Mouse (Mus musculus) stomach, postnatal 0 days (tissue): ENCODE results near the gene Dhrs1. TPM values are rescaled to one million over a fixed set of nuclear protein-coding genes. Genes with fewer than 3 reads are reported as not detected.
A peak's percentile ranks its signal among the peaks of the same experiment; 100 is the strongest.

Source experiments
- ATAC-seq: fragments of 200-750 bp; cut with Nextera tagmentation; 2 replicates; pipeline ENCODE4 v1.8.0; 2017; ENCODE audit not compliant: low FRiP score, low TSS enrichment
- DNase-seq: peaks from one replicate; pipeline ENCODE4 v3.0.0-alpha.2; 2016; ENCODE audit warnings: low spot score
- H3K27ac ChIP-seq: fragments of 300-500 bp; sonication (generic); replicated peaks from 2 replicates; pipeline ENCODE4 v1.5.1; 2014; ENCODE audit warnings: mild to moderate bottlenecking, control low read depth
- H3K27me3 ChIP-seq: fragments of 300-500 bp; sonication (generic); 2 replicates; pipeline ENCODE4 v1.6.1; 2014; ENCODE audit warnings: low read length; ENCODE audit not compliant: control insufficient read depth, insufficient read depth
- H3K36me3 ChIP-seq: fragments of 300-500 bp; sonication (generic); 2 replicates; pipeline ENCODE4 v1.6.1; 2014; ENCODE audit warnings: low read length, mixed read lengths; ENCODE audit not compliant: control insufficient read depth, insufficient read depth
- H3K4me1 ChIP-seq: fragments of 300-500 bp; sonication (generic); replicated peaks from 2 replicates; pipeline ENCODE4 v1.6.1; 2014; ENCODE audit warnings: antibody characterized with exemption; ENCODE audit not compliant: control insufficient read depth, insufficient read depth
- H3K4me2 ChIP-seq: fragments of 300-500 bp; sonication (generic); replicated peaks from 2 replicates; pipeline ENCODE4 v1.6.1; 2014; ENCODE audit warnings: low read depth, mild to moderate bottlenecking, control low read depth, moderate library complexity
- H3K4me3 ChIP-seq: fragments of 300-500 bp; sonication (generic); 2 replicates; pipeline ENCODE4 v1.5.1; 2014; ENCODE audit warnings: low read depth, low read length, control low read depth
- H3K9ac ChIP-seq: fragments of 300-500 bp; sonication (generic); 2 replicates; pipeline ENCODE4 v1.6.1; 2014; ENCODE audit warnings: mild to moderate bottlenecking, low read length, control low read depth, mixed read lengths
- H3K9me3 ChIP-seq: fragments of 300-500 bp; sonication (generic); 2 replicates; pipeline ENCODE4 v1.6.1; 2016; ENCODE audit warnings: low read length; ENCODE audit not compliant: control insufficient read depth
- CTCF ChIP-seq: IDR thresholded peaks from 2 replicates; pipeline ENCODE4 v1.5.1; 2016; ENCODE audit warnings: antibody characterized with exemption, low read depth, mild to moderate bottlenecking, moderate library complexity
- EP300 ChIP-seq: optimal IDR thresholded peaks from 2 replicates; pipeline ENCODE3; 2016; ENCODE audit warnings: antibody characterized with exemption
- WGBS: fragments of 180-500 bp; shearing (Covaris S2); extraction: QIAGEN DNeasy Blood & Tissue Kit; methylation state at CpG from one replicate; pipeline ENCODE4 v1.1.7; 2014; 5-methylcytosine and 5-hydroxymethylcytosine counted together
- polyA plus RNA-seq: library from polyadenylated mRNA; unstranded; fragments of >200 nt; fragmentation: Nextera tagmentation; extraction: Ambion mirVana; gene quantifications from 2 replicates; pipeline ENCODE4 v1.2.1, GENCODE M21; 2015

Dhrs1 gene
- polyA plus RNA-seq, 1 experiment from 2014 or later, result 92.3 TPM

GRCm38 (mm10) chr14:55785195-55785594 is 39.7 kb upstream of the Dhrs1 start:
- DNase-seq, result no peak
- H3K27me3 ChIP-seq, result no peaks in the 10 kb centered on the region

GRCm38 (mm10) chr14:55783958-55784235 is 38.4 kb upstream of the Dhrs1 start, which contains the start of gene Adcy4:
TSS of gene Adcy4 (minus strand) at chr14:55784095.
- Histone ChIP-seq H3K27me3 (no peaks in the 10 kb centered on the region), H3K27ac (peak within 1 kb of the TSS; percentile 77), H3K36me3 (no peaks in the 10 kb centered on the region), H3K9me3 (no peaks in the 10 kb centered on the region), H3K9ac (peak within 1 kb of the TSS; percentile 61), H3K4me3 (peak within 1 kb of the TSS; percentile 41), H3K4me2 (peak within 1 kb of the TSS; percentile 66), H3K4me1 (peaks cover 4% of the 10 kb centered on the region)
- TF ChIP-seq CTCF, result no peak
- no peak for TF ChIP-seq EP300
- 20% methylated on average over 13 of the region's 13 CpGs for WGBS
- DNase-seq (no peak), ATAC-seq (no peak)

More at GRCm38 (mm10) chr14:55785195-55785594, 39.7 kb upstream of the Dhrs1 start:
- 44% methylated on average over 6 of the region's 6 CpGs for WGBS
- H3K9ac ChIP-seq, result no peak overlapping the region
- H3K36me3 ChIP-seq, result no peaks in the 10 kb centered on the region
- H3K9me3 ChIP-seq, result no peaks in the 10 kb centered on the region
- H3K4me1 ChIP-seq, result peaks cover 4% of the 10 kb centered on the region
- H3K4me3 ChIP-seq, result no peak overlapping the region
- H3K27ac ChIP-seq, result no peak overlapping the region
- no peak for ATAC-seq
- peak; percentile 45 for TF ChIP-seq CTCF
- no peak for TF ChIP-seq EP300
- no peak overlapping the region for H3K4me2 ChIP-seq

GRCm38 (mm10) chr14:55783171-55783957 is 37.9 kb upstream of the Dhrs1 start:
- H3K27ac ChIP-seq, result peak overlapping the region; percentile 77
- H3K27me3 ChIP-seq, result no peaks in the 10 kb centered on the region
- no peak for TF ChIP-seq EP300
- TF ChIP-seq CTCF, result no peak; the same call in 1 of the 2 replicates
- 10% methylated on average over 31 of the region's 31 CpGs for WGBS
- ATAC-seq, result no peak
- peak; percentile 17 for DNase-seq
- peaks cover 3% of the 10 kb centered on the region for H3K4me1 ChIP-seq
- H3K36me3 ChIP-seq, result no peaks in the 10 kb centered on the region
- peak overlapping the region; percentile 41 for H3K4me3 ChIP-seq
- H3K9ac ChIP-seq, result peak overlapping the region; percentile 61
- peak overlapping the region; percentile 66 for H3K4me2 ChIP-seq
- no peaks in the 10 kb centered on the region for H3K9me3 ChIP-seq

GRCm38 (mm10) chr14:55782361-55782960 is 37.0 kb upstream of the Dhrs1 start:
- Histone ChIP-seq H3K9me3 (no peaks in the 10 kb centered on the region), H3K4me3 (peak overlapping the region; percentile 41), H3K27ac (no peak overlapping the region; the same call in 1 of the 2 replicates), H3K9ac (no peak overlapping the region), H3K4me2 (peak overlapping the region; percentile 66), H3K4me1 (no peaks in the 10 kb centered on the region), H3K27me3 (no peaks in the 10 kb centered on the region), H3K36me3 (no peaks in the 10 kb centered on the region)
- 63% methylated on average over 9 of the region's 9 CpGs for WGBS
- ATAC-seq (no peak), DNase-seq (no peak)
- no peak for TF ChIP-seq CTCF

GRCm38 (mm10) chr14:55781310-55781709 is 35.8 kb upstream of the Dhrs1 start:
- DNase-seq (peak; percentile 79), ATAC-seq (peak; percentile 83)
- Histone ChIP-seq H3K9me3 (no peaks in the 10 kb centered on the region), H3K36me3 (no peaks in the 10 kb centered on the region), H3K4me1 (no peaks in the 10 kb centered on the region), H3K9ac (no peak overlapping the region), H3K4me2 (peak overlapping the region; percentile 37), H3K4me3 (no peak overlapping the region; the same call in 1 of the 2 replicates), H3K27me3 (no peaks in the 10 kb centered on the region), H3K27ac (no peak overlapping the region)
- peak; percentile 100 for TF ChIP-seq CTCF
- TF ChIP-seq EP300, result no peak
- 18% methylated on average over 14 of the region's 14 CpGs for WGBS

- Histone ChIP-seq H3K4me3 (no peak overlapping the region), H3K9ac (no peak overlapping the region), H3K4me1 (no peaks in the 10 kb centered on the region), H3K27ac (no peak overlapping the region), H3K36me3 (no peaks in the 10 kb centered on the region), H3K4me2 (no peak overlapping the region), H3K27me3 (no peaks in the 10 kb centered on the region), H3K9me3 (no peaks in the 10 kb centered on the region)
- DNase-seq, result no peak
- 82% methylated on average over 11 of the region's 11 CpGs for WGBS
- ATAC-seq, result no peak; the same call in 1 of the 2 replicates
- TF ChIP-seq CTCF, result no peak
- TF ChIP-seq EP300, result no peak
These were observed 35.2 kb upstream of the Dhrs1 start for GRCm38 (mm10) chr14:55780736-55781135.
